Mouse (Mus musculus): Measurements from ENCODE around the gene Ccdc85c.

GRCm38 (mm10) chr12:108231901-108232300 lies 43.3 kb downstream of the Ccdc85c start:
- no peak for TF ChIP-seq POLR2A (IDR thresholded peaks at IDR 0.05; ENCODE audit: low read depth, low read length)
- TF ChIP-seq CTCF (IDR thresholded peaks at IDR 0.05; ENCODE audit: extremely low read depth, insufficient read depth, insufficient read length, insufficient replicate concordance), result no peak
